Mouse (Mus musculus) midbrain, embryonic 10.5 days (tissue): ENCODE results near the gene Bola2. TPM values are rescaled to one million over a fixed set of nuclear protein-coding genes. Genes with fewer than 3 reads are reported as not detected.
"Not testable (repeated sequence)": the region's sequence is repeated elsewhere in the genome, so short reads cannot be mapped to it uniquely, and the experiment has no call there.

Experiments
- DNase-seq: peaks from one replicate; pipeline ENCODE4 v3.0.0-alpha.2; 2017; ENCODE audit warnings: low spot score
- H3K27ac ChIP-seq: fragments of 300-500 bp; sonication (generic); replicated peaks from 2 replicates; pipeline ENCODE4 v1.5.1; 2016; ENCODE audit warnings: mild to moderate bottlenecking
- H3K27me3 ChIP-seq: fragments of 300-500 bp; sonication (generic); 2 replicates; pipeline ENCODE4 v1.6.1; 2016; ENCODE audit warnings: low read depth, mild to moderate bottlenecking; ENCODE audit not compliant: poor library complexity, severe bottlenecking
- H3K36me3 ChIP-seq: fragments of 300-500 bp; sonication (generic); 2 replicates; pipeline ENCODE4 v1.6.1; 2016; ENCODE audit warnings: mild to moderate bottlenecking, moderate library complexity
- H3K4me1 ChIP-seq: fragments of 300-500 bp; sonication (generic); 2 replicates; pipeline ENCODE4 v1.6.1; 2016
- H3K4me3 ChIP-seq: fragments of 300-500 bp; sonication (generic); 2 replicates; pipeline ENCODE4 v1.5.1; 2016; ENCODE audit warnings: mild to moderate bottlenecking, moderate library complexity
- H3K9me3 ChIP-seq: fragments of 300-500 bp; sonication (generic); replicated peaks from 2 replicates; pipeline ENCODE4 v1.6.1; 2016; ENCODE audit warnings: mild to moderate bottlenecking
- WGBS: fragments of 180-500 bp; shearing (Covaris S2); methylation state at CpG from one replicate; pipeline ENCODE4 v1.1.7; 2016; 5-methylcytosine and 5-hydroxymethylcytosine counted together
- polyA plus RNA-seq: library from polyadenylated mRNA; unstranded; fragments of >200 nt; fragmentation: Nextera tagmentation; extraction: Ambion mirVana; gene quantifications from 2 replicates; pipeline ENCODE4 v1.2.1, GENCODE M21; 2016

Gene Bola2
- polyA plus RNA-seq, 1 experiment from 2014 or later, result 216 TPM

DNA sequence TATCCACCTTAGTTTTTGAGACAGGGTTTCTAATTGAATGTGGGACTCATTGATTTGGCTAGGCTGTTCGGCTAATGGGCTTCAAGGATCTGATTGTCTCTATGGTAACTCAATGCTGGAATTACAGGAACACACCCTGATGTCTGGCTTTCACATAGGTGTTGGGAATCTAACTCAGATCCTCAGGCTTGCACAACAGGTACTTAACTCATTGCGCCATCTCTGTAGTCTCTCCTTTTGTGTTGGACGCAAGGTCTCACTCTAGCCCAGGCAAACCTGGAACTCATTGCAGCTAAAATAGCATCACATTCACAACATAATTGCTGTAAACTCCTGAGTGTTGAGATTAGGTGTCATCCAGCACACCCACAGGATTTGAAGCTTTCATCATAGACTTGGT is 25.0 kb upstream of the Bola2 start:
- Histone ChIP-seq H3K4me1 (no peaks in the 10 kb centered on the region), H3K4me3 (no peak overlapping the region), H3K27ac (no peak overlapping the region), H3K9me3 (no peaks in the 10 kb centered on the region), H3K36me3 (peaks cover 84% of the 10 kb centered on the region), H3K27me3 (no peaks in the 10 kb centered on the region)
- WGBS, result 90% methylated on average over 3 of the region's 3 CpGs
- no peak for DNase-seq

GRCm38 (mm10) chr7:126672111-126672510 is 23.1 kb upstream of the Bola2 start:
- Histone ChIP-seq H3K27ac (no peak overlapping the region), H3K4me1 (no peaks in the 10 kb centered on the region), H3K9me3 (no peaks in the 10 kb centered on the region), H3K27me3 (no peaks in the 10 kb centered on the region), H3K4me3 (no peak overlapping the region), H3K36me3 (peaks cover 76% of the 10 kb centered on the region)
- no peak for DNase-seq
- 96% methylated on average over 9 of the region's 9 CpGs for WGBS

GRCm38 (mm10) chr7:126675104-126675503 is 20.1 kb upstream of the Bola2 start:
- Histone ChIP-seq H3K4me1 (no peaks in the 10 kb centered on the region), H3K36me3 (peaks cover 60% of the 10 kb centered on the region), H3K9me3 (no peaks in the 10 kb centered on the region), H3K27me3 (no peaks in the 10 kb centered on the region), H3K27ac (no peak overlapping the region), H3K4me3 (no peak overlapping the region)
- no peak for DNase-seq
- 96% methylated on average over 8 of the region's 8 CpGs for WGBS

DNA sequence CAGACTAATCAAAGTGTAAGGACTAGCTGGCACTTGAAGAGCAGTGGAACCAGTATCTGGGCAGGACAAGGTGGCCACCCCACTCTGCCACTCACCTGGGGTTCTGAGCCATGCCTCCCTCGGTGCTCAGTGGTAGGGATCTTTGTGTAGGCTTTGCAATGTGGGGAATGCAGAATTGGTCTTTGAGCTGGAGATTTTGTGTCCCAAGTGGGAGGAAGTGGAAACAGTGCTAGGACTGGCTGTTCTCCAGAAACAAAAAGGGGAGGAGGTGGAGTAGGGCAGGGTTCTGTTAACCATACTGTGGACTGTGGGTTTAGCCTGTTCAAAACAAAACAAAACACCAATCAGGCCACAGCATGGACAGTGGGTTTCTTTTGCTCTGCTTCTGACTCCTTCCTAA is 19.0 kb upstream of the Bola2 start, which contains the start of gene Sult1a1:
Gene Sult1a1 (minus strand): TSS at position 226 of the 400 bp plus-strand sequence.
- WGBS, result 89% methylated on average over 1 of the region's 1 CpGs
- Histone ChIP-seq H3K36me3 (peaks cover 49% of the 10 kb centered on the region), H3K4me3 (no peak within 1 kb of the TSS), H3K27me3 (no peaks in the 10 kb centered on the region), H3K27ac (no peak within 1 kb of the TSS), H3K4me1 (no peaks in the 10 kb centered on the region), H3K9me3 (no peaks in the 10 kb centered on the region)
- no peak for DNase-seq

DNA sequence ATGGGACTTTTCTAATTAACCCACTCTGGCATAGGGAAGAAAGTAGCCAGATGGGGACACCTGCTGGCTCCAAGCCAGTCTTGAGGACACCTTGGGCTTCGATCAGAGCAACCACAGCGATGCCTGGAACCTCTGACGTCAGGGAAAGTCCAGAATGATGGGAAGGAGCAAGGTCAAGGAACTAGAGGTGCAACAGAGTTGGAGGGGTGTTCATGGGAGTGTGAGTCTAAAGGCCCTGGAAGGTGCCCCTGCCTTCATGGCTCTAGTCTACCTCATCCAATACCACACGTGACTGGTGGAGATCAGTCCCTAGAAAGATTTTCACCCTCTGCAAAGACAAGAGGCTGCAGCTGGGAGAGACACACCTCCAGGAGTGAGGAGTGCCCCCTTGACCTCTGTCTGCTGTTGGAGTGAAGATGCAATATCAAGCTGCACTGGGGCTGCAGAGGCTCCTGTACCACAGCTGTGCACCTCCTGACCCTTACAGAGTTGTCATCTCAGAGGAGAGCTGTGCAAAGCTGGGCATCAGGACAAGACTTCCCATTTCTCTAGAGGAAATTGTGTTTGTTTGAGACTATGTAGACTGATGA is 18.5 kb upstream of the Bola2 start:
- Histone ChIP-seq H3K36me3 (peaks cover 43% of the 10 kb centered on the region), H3K4me1 (no peaks in the 10 kb centered on the region), H3K4me3 (no peak overlapping the region), H3K27me3 (no peaks in the 10 kb centered on the region), H3K9me3 (no peaks in the 10 kb centered on the region), H3K27ac (no peak overlapping the region)
- no peak for DNase-seq
- 88% methylated on average over 4 of the region's 4 CpGs for WGBS

DNA sequence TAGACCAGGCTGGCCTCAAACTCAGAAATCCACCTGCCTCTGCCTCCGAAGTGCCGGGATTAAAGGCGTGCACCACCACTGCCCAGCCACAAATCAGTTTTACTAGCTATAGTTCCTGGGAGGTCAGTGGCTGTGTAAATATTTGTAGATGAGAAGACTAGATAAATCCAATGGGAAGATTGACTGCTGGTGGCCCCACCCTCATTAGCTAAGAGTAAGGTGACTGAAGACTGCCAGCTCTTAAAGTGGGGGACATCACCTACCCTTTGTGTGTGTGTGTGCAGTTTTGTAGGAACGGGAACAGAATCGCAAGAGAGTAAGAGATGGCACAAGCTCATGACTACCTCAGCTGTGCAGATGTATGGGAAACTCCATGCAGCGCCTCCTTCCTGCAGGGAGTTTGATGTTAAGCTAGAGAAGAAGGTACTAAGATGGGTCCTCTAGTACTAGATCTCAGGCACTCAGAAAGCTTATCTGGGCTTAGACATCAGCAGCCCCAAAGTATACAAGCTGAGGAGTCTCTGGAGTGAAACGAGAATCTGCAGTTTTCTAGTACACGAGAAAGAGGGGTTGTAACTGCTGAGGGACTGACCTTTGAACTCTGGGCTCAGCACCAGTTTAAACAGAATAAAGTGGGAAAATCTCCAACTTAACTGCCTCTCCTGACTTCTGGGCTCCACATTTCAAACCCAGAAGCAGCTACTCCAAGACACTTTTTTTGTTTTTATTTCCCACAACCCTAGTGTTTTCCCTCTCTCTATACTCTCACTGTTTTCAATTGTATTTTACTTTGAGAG is 16.5 kb upstream of the Bola2 start:
- DNase-seq, result no peak
- Histone ChIP-seq H3K4me1 (no peaks in the 10 kb centered on the region), H3K4me3 (no peak overlapping the region), H3K27me3 (no peaks in the 10 kb centered on the region), H3K9me3 (no peaks in the 10 kb centered on the region), H3K27ac (no peak overlapping the region), H3K36me3 (peaks cover 25% of the 10 kb centered on the region)
- WGBS, result 86% methylated on average over 8 of the region's 8 CpGs

DNA sequence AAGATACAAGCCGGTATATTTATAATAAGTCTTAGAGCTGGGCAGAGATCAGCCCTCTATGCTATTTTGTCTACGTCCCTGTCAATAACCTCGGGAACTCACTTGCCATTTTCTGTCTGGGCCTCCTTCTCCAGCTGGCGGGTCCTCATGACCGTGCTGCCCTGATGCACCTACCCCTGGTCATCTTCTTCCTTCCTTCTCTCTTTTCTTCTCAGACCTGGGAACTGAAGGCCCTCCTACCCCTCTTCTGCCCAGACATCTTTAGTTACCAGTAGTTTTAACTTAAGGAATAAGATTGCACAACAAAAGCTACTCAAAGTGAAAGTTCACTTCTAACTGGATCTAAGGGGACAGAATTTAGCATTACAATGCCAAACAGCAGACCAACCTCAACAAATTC is 15.5 kb upstream of the Bola2 start:
- DNase-seq, result no peak
- no peaks in the 10 kb centered on the region for H3K4me1 ChIP-seq
- no peak overlapping the region for H3K4me3 ChIP-seq
- no peaks in the 10 kb centered on the region for H3K9me3 ChIP-seq
- WGBS, result 95% methylated on average over 5 of the region's 5 CpGs
- H3K36me3 ChIP-seq, result peaks cover 17% of the 10 kb centered on the region
- no peaks in the 10 kb centered on the region for H3K27me3 ChIP-seq
- H3K27ac ChIP-seq, result no peak overlapping the region

DNA sequence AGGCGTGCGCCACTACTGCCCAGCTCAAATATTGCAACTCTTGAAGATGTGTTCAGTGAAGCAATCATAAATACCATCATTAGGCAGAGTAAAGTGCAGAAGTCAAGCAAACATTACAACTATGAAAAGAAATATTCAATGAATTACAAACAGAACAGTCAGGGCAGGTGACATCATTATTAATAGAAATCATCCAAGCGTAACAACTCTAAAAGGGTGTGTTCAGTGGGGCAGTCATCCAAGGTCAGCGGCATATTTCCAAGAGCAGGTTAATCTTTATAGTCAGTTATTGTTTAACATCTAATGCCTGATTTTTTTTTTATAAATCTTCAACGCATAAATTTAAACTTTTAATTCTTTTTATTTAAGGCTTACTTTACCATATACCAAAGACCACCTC is 14.0 kb upstream of the Bola2 start:
- no peaks in the 10 kb centered on the region for H3K9me3 ChIP-seq
- DNase-seq, result no peak
- no peak overlapping the region for H3K4me3 ChIP-seq
- WGBS, result 94% methylated on average over 5 of the region's 5 CpGs
- H3K4me1 ChIP-seq, result no peaks in the 10 kb centered on the region
- peaks cover 10% of the 10 kb centered on the region; the same call in 1 of the 2 replicates for H3K36me3 ChIP-seq
- H3K27me3 ChIP-seq, result no peaks in the 10 kb centered on the region
- H3K27ac ChIP-seq, result no peak overlapping the region

DNA sequence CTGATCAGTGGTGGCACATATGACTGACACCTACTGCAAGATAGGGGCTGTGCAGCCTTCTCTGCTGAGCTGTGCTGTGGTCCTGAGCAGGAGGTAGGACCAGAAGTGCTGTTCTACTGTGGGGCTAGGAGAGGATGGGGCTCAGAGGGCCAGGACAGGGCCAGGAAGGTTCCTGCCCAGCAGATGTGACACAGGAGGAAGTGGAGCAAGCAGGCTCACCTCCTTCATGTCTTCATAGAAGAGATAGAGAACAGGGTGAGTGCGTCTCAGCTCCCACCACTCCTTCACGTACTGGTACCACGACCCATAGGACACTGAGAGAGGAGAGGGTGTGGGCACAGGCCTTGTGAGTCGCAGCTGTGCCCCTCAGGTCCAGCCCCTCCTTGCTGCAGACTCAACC is 7.0 kb upstream of the Bola2 start:
- not testable (repeated sequence) for H3K27me3 ChIP-seq, H3K9me3 ChIP-seq, H3K4me1 ChIP-seq, DNase-seq, H3K27ac ChIP-seq, H3K4me3 ChIP-seq
- 82% methylated on average over 4 of the region's 4 CpGs for WGBS
- peaks cover 33% of the 10 kb centered on the region for H3K36me3 ChIP-seq

DNA sequence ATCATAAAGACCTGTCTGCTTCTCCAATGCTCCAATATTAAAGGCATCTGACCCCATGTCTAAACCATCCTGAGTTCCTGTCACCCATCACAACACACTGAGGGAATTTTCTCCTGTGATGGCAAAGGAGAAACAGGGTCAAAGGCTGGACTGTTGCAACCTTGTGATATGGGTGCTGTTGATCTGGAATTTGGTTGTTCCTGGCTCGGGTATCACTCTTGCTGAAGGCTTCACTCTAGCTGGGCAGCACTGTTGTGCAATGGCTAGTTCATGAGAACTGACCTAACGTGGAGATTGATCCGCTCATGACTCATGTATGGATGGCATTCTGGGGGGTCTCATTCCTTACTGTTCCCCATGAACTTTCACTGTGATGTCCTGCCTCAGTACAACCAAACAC is 6.2 kb upstream of the Bola2 start:
- Histone ChIP-seq H3K4me1 (0 out of 2 replicates have a peak, but pooled peaks cover 7% of the 10 kb centered on the region), H3K9me3 (no peaks in the 10 kb centered on the region), H3K27me3 (no peaks in the 10 kb centered on the region), H3K27ac (no peak overlapping the region), H3K4me3 (no peak overlapping the region), H3K36me3 (peaks cover 33% of the 10 kb centered on the region)
- DNase-seq, result no peak
- 83% methylated on average over 3 of the region's 3 CpGs for WGBS

DNA sequence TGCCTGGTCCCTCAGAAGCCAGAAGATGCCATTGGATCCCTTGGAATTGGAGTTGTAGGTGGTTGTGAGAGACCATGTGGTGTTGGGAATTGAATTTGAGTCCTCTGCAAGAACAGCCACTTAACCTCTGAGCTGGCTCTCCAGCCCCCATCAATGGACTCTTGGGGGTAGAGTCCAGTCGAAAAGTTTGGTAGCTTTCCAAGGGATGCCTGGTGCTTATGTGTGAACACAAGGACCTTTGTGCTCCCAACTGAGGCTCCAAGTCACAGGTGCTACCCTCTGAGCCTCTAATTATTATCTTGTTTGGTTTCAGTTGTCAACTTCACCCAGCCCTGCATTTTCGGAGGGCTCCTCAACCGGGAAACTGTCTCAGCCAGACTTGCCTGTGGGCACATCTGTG is 4.5 kb upstream of the Bola2 start:
- Histone ChIP-seq H3K27ac (no peak overlapping the region), H3K9me3 (no peaks in the 10 kb centered on the region), H3K36me3 (peaks cover 33% of the 10 kb centered on the region), H3K27me3 (no peaks in the 10 kb centered on the region), H3K4me1 (peaks cover 16% of the 10 kb centered on the region), H3K4me3 (no peak overlapping the region)
- 93% methylated on average over 3 of the region's 3 CpGs for WGBS
- no peak for DNase-seq

GRCm38 (mm10) chr7:126691676-126692075 is 3.5 kb upstream of the Bola2 start:
- no peak for DNase-seq
- H3K27ac ChIP-seq, result no peak overlapping the region
- H3K9me3 ChIP-seq, result no peaks in the 10 kb centered on the region
- H3K4me3 ChIP-seq, result no peak overlapping the region
- 77% methylated on average over 5 of the region's 5 CpGs for WGBS
- peaks cover 33% of the 10 kb centered on the region for H3K36me3 ChIP-seq
- peaks cover 22% of the 10 kb centered on the region for H3K4me1 ChIP-seq
- no peaks in the 10 kb centered on the region for H3K27me3 ChIP-seq

DNA sequence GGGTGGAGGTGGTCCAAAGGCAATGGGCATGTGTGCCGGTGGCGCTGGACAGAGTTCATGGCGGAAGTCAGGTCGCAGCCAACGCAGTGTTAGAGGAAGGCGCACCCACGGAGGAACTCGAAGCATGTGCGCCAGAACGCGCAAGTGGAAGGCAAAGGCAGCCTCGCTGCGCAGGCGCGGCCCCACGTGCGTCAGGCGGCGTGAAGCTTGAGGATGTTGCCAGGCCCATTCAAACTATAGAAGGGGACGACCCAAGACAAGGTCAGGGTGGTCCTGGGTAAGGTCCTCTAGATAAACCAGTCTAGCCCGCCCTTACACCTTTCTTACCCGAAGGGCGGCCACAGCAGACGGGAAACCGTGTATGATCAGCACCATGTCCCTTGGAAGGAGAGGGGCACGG is 2.8 kb upstream of the Bola2 start:
- Histone ChIP-seq H3K36me3 (peaks cover 36% of the 10 kb centered on the region), H3K27ac (no peak overlapping the region), H3K9me3 (no peaks in the 10 kb centered on the region), H3K4me1 (peaks cover 29% of the 10 kb centered on the region), H3K4me3 (no peak overlapping the region), H3K27me3 (no peaks in the 10 kb centered on the region)
- 95% methylated on average over 26 of the region's 26 CpGs for WGBS
- no peak for DNase-seq
